Mouse (Mus musculus) small intestine, adult 2 months (tissue): ENCODE data around the gene Gabrg3.

ENCODE experiments used
- CTCF ChIP-seq: fragments of 200-500 bp; IDR thresholded peaks from 2 replicates; pipeline ENCODE4 v1.5.1; 2012; ENCODE audit warnings: low read depth, mild to moderate bottlenecking, control low read depth, inconsistent platforms, low read length, moderate library complexity, mixed read lengths; ENCODE audit not compliant: insufficient replicate concordance, insufficient read length; ENCODE audit errors: extremely low read depth
- POLR2A ChIP-seq: fragments of 200-500 bp; IDR thresholded peaks from 2 replicates; pipeline ENCODE4 v1.6.1; 2012; ENCODE audit warnings: low read depth, mild to moderate bottlenecking, control low read depth, inconsistent platforms, low read length, moderate library complexity

GRCm38 (mm10) chr7:56765612-56766445 is 621.2 kb downstream of the Gabrg3 start:
- TF ChIP-seq CTCF (no peak), POLR2A (no peak)
